Mouse (Mus musculus) kidney, adult 2 months (tissue): ENCODE data around the gene Mmp28.

Experiments
- CTCF ChIP-seq: fragments of 200-500 bp; conservative IDR thresholded peaks from 2 replicates; pipeline ENCODE4 v1.5.1; 2011; ENCODE audit warnings: low read depth, mild to moderate bottlenecking, control low read depth, low read length, moderate library complexity, mixed read lengths; ENCODE audit not compliant: insufficient read depth, insufficient read length
- POLR2A ChIP-seq: fragments of 200-500 bp; IDR thresholded peaks from one replicate; pipeline ENCODE4 v1.6.1; 2011; ENCODE audit warnings: low read depth, low read length, control low read depth

GRCm38 (mm10) chr11:83406391-83406790 is 56.5 kb downstream of the Mmp28 start:
- TF ChIP-seq POLR2A = no peak
- no peak for TF ChIP-seq CTCF
